Mouse (Mus musculus) ES-E14 (cell line): Measurements from ENCODE around the gene Ivd. TPM values are rescaled to one million over a fixed set of nuclear protein-coding genes. Genes with fewer than 3 reads are reported as not detected.
A peak's percentile ranks its signal among the peaks of the same experiment; 100 is the strongest.

Experiments
- DNase-seq: peaks from one replicate; pipeline ENCODE4 v3.0.0-alpha.2; 2013; ENCODE audit warnings: low read depth, low spot score
- H3K27ac ChIP-seq: 2 replicates; pipeline ENCODE4 v1.5.1; 2012; ENCODE audit warnings: low read depth, mild to moderate bottlenecking, low read length, moderate library complexity, mixed read lengths; ENCODE audit not compliant: poor library complexity, insufficient read depth, severe bottlenecking
- H3K36me3 ChIP-seq: 2 replicates; pipeline ENCODE4 v1.6.1; 2012; ENCODE audit warnings: mild to moderate bottlenecking, low read length, moderate library complexity, mixed read lengths; ENCODE audit not compliant: control insufficient read depth, poor library complexity, insufficient read depth, severe bottlenecking
- H3K4me1 ChIP-seq, 2 experiments: fragments of 150-350 bp in 1 of 2; sonication (generic) in 1 of 2; 2 replicates each; pipeline ENCODE4 v1.6.1; 2012; ENCODE audit warnings: low read length in 2 of 2, mild to moderate bottlenecking in 1 of 2, mixed read lengths in 1 of 2; ENCODE audit not compliant: control insufficient read depth in 2 of 2, insufficient read depth in 2 of 2, poor library complexity in 1 of 2
- H3K4me3 ChIP-seq, 2 experiments: fragments of 150-350 bp in 1 of 2; sonication (generic) in 1 of 2; 2 replicates each; pipeline ENCODE4 v1.5.1; 2012; ENCODE audit warnings: low read length in 2 of 2, low read depth in 1 of 2, mild to moderate bottlenecking in 1 of 2, mixed read lengths in 1 of 2; ENCODE audit not compliant: insufficient read depth in 1 of 2, poor library complexity in 1 of 2, severe bottlenecking in 1 of 2
- H3K9ac ChIP-seq: 2 replicates; pipeline ENCODE4 v1.6.1; 2012; ENCODE audit warnings: low read depth, mild to moderate bottlenecking, low read length, mixed read lengths; ENCODE audit not compliant: poor library complexity, insufficient read depth, severe bottlenecking
- H3K9me3 ChIP-seq: fragments of 150-350 bp; sonication (generic); 2 replicates; pipeline ENCODE4 v1.6.1; 2012; ENCODE audit warnings: low read depth, mild to moderate bottlenecking, low read length; ENCODE audit not compliant: control insufficient read depth, insufficient read depth
- CHD2 ChIP-seq: IDR thresholded peaks from 2 replicates; pipeline ENCODE4 v1.6.1; 2014; ENCODE audit warnings: mild to moderate bottlenecking, low read depth, low read length, inconsistent platforms
- HCFC1 ChIP-seq: IDR thresholded peaks from 2 replicates; pipeline ENCODE4 v1.6.1; 2012; ENCODE audit warnings: low read length, inconsistent platforms, borderline replicate concordance; ENCODE audit not compliant: insufficient read depth
- MAFK ChIP-seq: IDR thresholded peaks from 2 replicates; pipeline ENCODE4 v1.6.1; 2014; ENCODE audit warnings: mild to moderate bottlenecking, low read depth, low read length, inconsistent platforms; ENCODE audit not compliant: insufficient read depth
- ZC3H11A ChIP-seq: IDR thresholded peaks from 2 replicates; pipeline ENCODE4 v1.6.1; 2012; ENCODE audit warnings: low read depth, mild to moderate bottlenecking, inconsistent platforms, low read length, borderline replicate concordance
- ZNF384 ChIP-seq: IDR thresholded peaks from 2 replicates; pipeline ENCODE4 v1.6.1; 2012; ENCODE audit warnings: low read depth, low read length, inconsistent platforms
- in situ Hi-C, 2 experiments: fragments of 600-800 bp; cut with MboI; formaldehyde crosslinking; loops; one replicate each; pipeline ENCODE4 v1.15.1; 2025; ENCODE audit warnings: low sequenced_read_pairs in 2 of 2, inconsistent platforms in 1 of 2; ENCODE audit not compliant: unreplicated experiment in 2 of 2
- total RNA-seq: library from RNA; depleted of rRNA; stranded (reverse); fragments of 300-350 nt; gene quantifications from 2 replicates; pipeline ENCODE4 v1.2.3, GENCODE M21; 2012

The Ivd gene
- total RNA-seq, 1 experiment: 19.6 TPM

DNA sequence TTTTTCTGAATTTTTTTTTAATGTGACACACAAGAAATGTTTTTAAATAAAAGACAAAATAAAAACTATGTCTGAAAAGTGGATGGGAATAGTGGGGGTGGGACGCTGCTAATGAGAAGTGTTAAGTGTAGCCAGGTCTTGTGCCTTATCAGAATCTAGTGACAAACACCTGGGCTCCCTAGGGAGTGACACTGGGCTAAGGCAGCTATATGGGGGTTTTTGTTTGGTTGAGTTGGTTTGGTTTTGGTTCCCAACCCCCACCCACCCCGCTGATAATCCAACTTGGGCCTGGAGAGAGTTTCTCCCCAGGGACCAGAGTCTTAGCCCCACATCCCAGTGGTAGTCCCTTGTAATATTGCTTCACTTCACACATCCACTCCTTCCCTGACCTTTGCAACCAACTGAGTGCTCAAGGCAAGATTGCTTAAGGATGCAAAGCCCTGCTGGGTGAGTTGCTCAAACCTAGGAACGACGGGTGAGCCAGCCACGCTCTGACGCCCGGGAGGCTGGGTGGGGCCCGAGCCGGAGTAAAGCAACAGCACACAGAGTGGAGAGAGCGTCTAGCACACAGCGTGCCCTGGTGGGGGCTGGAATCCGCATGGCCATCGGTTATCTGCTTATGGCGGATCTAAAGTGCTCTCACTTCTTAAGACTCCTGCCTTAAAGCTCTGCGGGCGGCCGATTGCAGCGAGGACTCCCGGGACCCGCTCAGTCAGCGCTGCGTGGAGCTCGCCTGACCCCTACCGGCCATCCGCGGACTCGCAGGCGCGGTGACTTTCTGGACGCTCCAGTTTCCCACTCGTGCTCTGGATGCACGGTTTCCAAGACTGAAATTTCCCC lies 21.3 kb downstream of the Ivd start:
- peak overlapping the region; percentile 72 for H3K9ac ChIP-seq
- in situ Hi-C loops: loop anchor here in 1 of 2 experiments (25.0 kb wide), 1 partner anchor 396 kb away; the partner anchor contains the start of gene Srp14
- peaks cover 0 to 12% of the 10 kb centered on the region in 2 experiments; a peak in 1 of 4 replicates for H3K4me1 ChIP-seq
- no peaks in the 10 kb centered on the region for H3K36me3 ChIP-seq
- no peak overlapping the region for H3K27ac ChIP-seq
- H3K4me3 ChIP-seq: peak overlapping the region; percentile 52 to 67
- no peak for DNase-seq
- TF ChIP-seq ZC3H11A: peak; percentile 71; the same call in 1 of the 2 replicates
- TF ChIP-seq MAFK: no peak
- H3K9me3 ChIP-seq: no peaks in the 10 kb centered on the region

GRCm38 (mm10) chr2:118887440-118887839 lies 25.7 kb downstream of the Ivd start:
- Histone ChIP-seq H3K9me3 (no peaks in the 10 kb centered on the region), H3K27ac (no peak overlapping the region), H3K36me3 (no peaks in the 10 kb centered on the region), H3K9ac (no peak overlapping the region), H3K4me3 (no peak overlapping the region), H3K4me1 (peaks cover 0 to 7% of the 10 kb centered on the region in 2 experiments; a peak in 1 of 4 replicates)
- TF ChIP-seq MAFK: no peak
- no peak for TF ChIP-seq CHD2
- TF ChIP-seq ZC3H11A: no peak
- TF ChIP-seq ZNF384: no peak
- TF ChIP-seq HCFC1: no peak
- in situ Hi-C loops: loop anchor here in 1 of 2 experiments (25.0 kb wide), 1 partner anchor 400 kb away; the partner anchor contains the start of gene Srp14
- DNase-seq: no peak

- no peak overlapping the region for H3K27ac ChIP-seq
- no peak overlapping the region for H3K9ac ChIP-seq
- H3K4me3 ChIP-seq: no peak overlapping the region
- in situ Hi-C loops: loop anchor here in 1 of 2 experiments (25.0 kb wide), 1 partner anchor 401 kb away; the partner anchor contains the start of gene Srp14
- peaks cover 0 to 4% of the 10 kb centered on the region in 2 experiments; a peak in 1 of 4 replicates for H3K4me1 ChIP-seq
- H3K36me3 ChIP-seq: no peaks in the 10 kb centered on the region
- TF ChIP-seq ZNF384: no peak
- no peak for DNase-seq
- no peaks in the 10 kb centered on the region for H3K9me3 ChIP-seq
Observed at GRCm38 (mm10) chr2:118887845-118888548, 26.2 kb downstream of the Ivd start.

DNA sequence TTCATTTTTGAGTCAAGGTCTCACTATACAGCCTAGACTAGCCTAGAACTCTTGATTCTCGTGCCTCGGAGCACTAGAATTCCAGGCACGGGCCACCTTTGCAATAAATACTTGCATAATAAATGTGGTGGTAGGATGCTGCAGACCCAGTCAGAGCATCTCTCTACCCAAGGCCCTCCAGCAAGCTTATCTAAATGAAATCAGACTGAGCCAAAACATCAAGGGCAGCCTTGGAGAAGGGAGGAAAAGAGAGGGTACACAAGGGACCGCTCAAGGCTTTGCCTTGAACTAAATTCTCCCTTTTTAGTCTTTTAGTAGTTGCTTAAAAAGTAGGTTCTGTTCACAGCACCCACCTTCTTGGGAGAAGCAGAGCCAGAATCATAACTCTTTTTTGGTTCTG lies 29.4 kb downstream of the Ivd start:
- no peak overlapping the region for H3K9ac ChIP-seq
- H3K27ac ChIP-seq: no peak overlapping the region
- no peak overlapping the region for H3K4me3 ChIP-seq
- no peaks in the 10 kb centered on the region for H3K9me3 ChIP-seq
- TF ChIP-seq CHD2 (no peak), ZNF384 (no peak), HCFC1 (no peak), ZC3H11A (no peak), MAFK (no peak)
- H3K36me3 ChIP-seq: no peaks in the 10 kb centered on the region
- H3K4me1 ChIP-seq: peaks cover 0 to 2% of the 10 kb centered on the region in 2 experiments; a peak in 2 of 4 replicates
- no peak for DNase-seq
- in situ Hi-C loops: loop anchor here (5.0 to 25.0 kb wide), 2 partner anchors 189 to 404 kb away; partner anchors contain the start of genes Ankrd63 (in 1 of the 2) and Srp14 (in 1 of the 2)
